29 mouse cellular contexts compared by ENCODE assay signal in genomic region chr10:17880724-17881123, GRCm38 (mm10).
DNase-seq lines count a peak whose midpoint lies in the region; ATAC-seq and TF ChIP-seq lines count a peak whose summit lies in the region.
"Had no signal": no experiment of that assay in that cellular context is flagged by ENCODE, and none has a peak within 500 bp of the region (broad histone marks: within the 10 kb centered on the region; RNA-seq: fewer than 3 reads in every experiment).

No protein-coding gene starts in this region.

- no peaks in the 10 kb centered on the region for H3K4me1 ChIP-seq in heart, adult 2 months (ENCODE audit: control insufficient read depth, insufficient read depth, low read length)
- H3K4me1 ChIP-seq in hindbrain, embryonic 14.5 days (replicated peaks; ENCODE audit: control insufficient read depth, insufficient read depth, low read length), result no peaks in the 10 kb centered on the region
- H3K4me1 ChIP-seq: forebrain, embryonic 13.5 days; heart, embryonic 15.5 days; lung, embryonic 15.5 days had no signal

- H3K4me2 ChIP-seq in hindbrain, embryonic 14.5 days (replicated peaks), result no peak overlapping the region
- H3K4me2 ChIP-seq: forebrain, embryonic 13.5 days; heart, embryonic 15.5 days; limb, embryonic 13.5 days; liver, embryonic 11.5 days; lung, embryonic 15.5 days; midbrain, embryonic 11.5 days; neural tube, embryonic 12.5 days had no signal

- H3K27me3 ChIP-seq in heart, adult 2 months (ENCODE audit: control insufficient read depth, insufficient read depth, low read length), result no peaks in the 10 kb centered on the region
- no peaks in the 10 kb centered on the region for H3K27me3 ChIP-seq in hindbrain, embryonic 14.5 days (ENCODE audit: control insufficient read depth, insufficient read depth, low read length)
- H3K27me3 ChIP-seq: forebrain, embryonic 13.5 days; heart, embryonic 15.5 days; limb, embryonic 13.5 days; lung, embryonic 15.5 days; neural tube, embryonic 12.5 days had no signal

- no peak overlapping the region for H3K9ac ChIP-seq in heart, adult 2 months (ENCODE audit: low read depth, low read length)
- no peak overlapping the region for H3K9ac ChIP-seq in hindbrain, embryonic 14.5 days
- H3K9ac ChIP-seq: forebrain, embryonic 13.5 days; heart, embryonic 15.5 days; limb, embryonic 13.5 days; lung, embryonic 15.5 days; neural tube, embryonic 12.5 days had no signal

- peak; percentile 49 for DNase-seq in heart, adult 11 months
- no peak for DNase-seq in heart, adult 2 months
- peak; percentile 29 for DNase-seq in adrenal gland, postnatal 10 days
- peak; percentile 19 for DNase-seq in induced T-regulatory cell, adult 2 months (ENCODE audit: low read depth)
- DNase-seq in hindbrain, embryonic 14.5 days (ENCODE audit: low spot score), result no peak
- DNase-seq in cerebellum, adult 18-20 months, result no peak
- DNase-seq: cerebellum, adult 11-12 months; cerebellum, postnatal 10 days; gastrocnemius, postnatal 10 days; right cerebral cortex, adult 18-20 months; spleen, adult 18-20 months; thymus, adult 18-20 months; thymus, postnatal 25 days had no signal

- H3K79me2 ChIP-seq in heart, adult 2 months (replicated peaks; ENCODE audit: control insufficient read depth, insufficient read depth, low read length), result no peaks in the 10 kb centered on the region

- no peak overlapping the region for H3K4me3 ChIP-seq in heart, adult 2 months
- H3K4me3 ChIP-seq in hindbrain, embryonic 14.5 days (replicated peaks; ENCODE audit: low read length), result no peak overlapping the region
- H3K4me3 ChIP-seq: forebrain, embryonic 13.5 days; heart, embryonic 10.5 days; heart, embryonic 15.5 days; layer of hippocampus, adult 2 months; left cerebral cortex, adult 2 months; limb, embryonic 13.5 days; lung, embryonic 15.5 days; myocyte; neural tube, embryonic 12.5 days had no signal

- no peak for TF ChIP-seq CTCF in heart, adult 2 months (IDR thresholded peaks at IDR 0.05)

- peak; percentile 60 for ATAC-seq in CD4-positive, CD25-positive, alpha-beta regulatory T cell, adult 4 months
- ATAC-seq in hindbrain, embryonic 14.5 days (ENCODE audit: low FRiP score), result no peak
- ATAC-seq: forebrain, embryonic 13.5 days; hindbrain, postnatal 0 days; intestine, postnatal 0 days; midbrain, embryonic 16.5 days had no signal

- WGBS in heart, adult 2 months, result 84% methylated on average over 2 of the region's 2 CpGs
- WGBS in hindbrain, embryonic 14.5 days, result 77% methylated on average over 2 of the region's 2 CpGs

- no peaks in the 10 kb centered on the region for H3K9me3 ChIP-seq in hindbrain, embryonic 14.5 days (ENCODE audit: control insufficient read depth, low read length)
- H3K9me3 ChIP-seq: forebrain, embryonic 13.5 days; heart, embryonic 10.5 days; heart, embryonic 15.5 days; limb, embryonic 13.5 days; lung, embryonic 15.5 days; neural tube, embryonic 12.5 days had no signal

- intact Hi-C loops in heart, adult 2 months (cut with DNase I), result no loop called here

- no peaks in the 10 kb centered on the region for H3K36me3 ChIP-seq in heart, adult 2 months (ENCODE audit: control insufficient read depth, insufficient read depth, low read length)
- no peaks in the 10 kb centered on the region for H3K36me3 ChIP-seq in hindbrain, embryonic 14.5 days (replicated peaks; ENCODE audit: control insufficient read depth, insufficient read depth)
- H3K36me3 ChIP-seq: heart, embryonic 10.5 days; heart, embryonic 15.5 days; limb, embryonic 13.5 days; lung, embryonic 15.5 days; neural tube, embryonic 12.5 days had no signal

- TF ChIP-seq POLR2A in heart, adult 2 months (IDR thresholded peaks at IDR 0.05; ENCODE audit: insufficient read depth, low read depth, low read length), result no peak

- TF ChIP-seq EP300 in heart, adult 2 months (IDR thresholded peaks at IDR 0.05; ENCODE audit: insufficient read depth, low read depth, low read length), result no peak

- H3K27ac ChIP-seq in heart, adult 2 months, result no peak overlapping the region
- no peak overlapping the region for H3K27ac ChIP-seq in hindbrain, embryonic 14.5 days
- H3K27ac ChIP-seq: forebrain, embryonic 13.5 days; heart, embryonic 10.5 days; heart, embryonic 15.5 days; hindbrain, postnatal 0 days; layer of hippocampus, adult 2 months; left cerebral cortex, adult 2 months; limb, embryonic 13.5 days; lung, embryonic 15.5 days; neural tube, embryonic 12.5 days; stomach, postnatal 0 days had no signal

Comparison
In these comparisons a context has a peak if more than half of its experiments do, and no peak if none do; other contexts are left out.
1. DNase-seq: peak in heart, adult 11 months (single experiment), adrenal gland, postnatal 10 days (single experiment) and induced T-regulatory cell, adult 2 months (single experiment); none in heart, adult 2 months (0 of 2), hindbrain, embryonic 14.5 days (single experiment) and cerebellum, adult 18-20 months (0 of 2).